Mouse (Mus musculus): ENCODE results near the gene Gm4175. TPM values are rescaled to one million over a fixed set of nuclear protein-coding genes. Genes with fewer than 3 reads are reported as not detected.
"Not testable (repeated sequence)": the region's sequence is repeated elsewhere in the genome, so short reads cannot be mapped to it uniquely, and the experiment has no call there.

Gm4175 gene
- total RNA-seq (2021): not detected
- long read RNA-seq, experiment 1: 0 reads
- long read RNA-seq, experiment 2: 0 reads

DNA sequence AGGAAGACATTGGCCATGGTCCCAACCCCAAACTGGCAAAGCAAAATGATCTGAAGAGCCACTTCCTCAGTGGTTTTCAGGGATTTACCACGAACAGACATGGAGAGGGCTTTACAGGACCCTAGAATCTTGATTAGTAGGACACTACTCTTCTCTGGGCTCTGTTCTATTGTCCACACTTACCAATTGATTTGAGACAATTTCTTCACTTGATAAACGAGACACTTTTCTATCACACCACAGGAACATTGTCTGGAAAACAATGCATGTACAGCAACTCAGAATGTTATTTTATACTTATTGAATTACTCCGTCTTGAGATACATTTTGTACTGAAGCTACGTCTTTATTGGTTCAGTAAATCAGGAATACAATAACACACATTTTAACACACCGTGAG, at the start of gene Gm4175:
Gm4175 (minus strand) TSS at position 101 of the 400 bp plus-strand sequence.
- not testable (repeated sequence) for DNase-seq

DNA sequence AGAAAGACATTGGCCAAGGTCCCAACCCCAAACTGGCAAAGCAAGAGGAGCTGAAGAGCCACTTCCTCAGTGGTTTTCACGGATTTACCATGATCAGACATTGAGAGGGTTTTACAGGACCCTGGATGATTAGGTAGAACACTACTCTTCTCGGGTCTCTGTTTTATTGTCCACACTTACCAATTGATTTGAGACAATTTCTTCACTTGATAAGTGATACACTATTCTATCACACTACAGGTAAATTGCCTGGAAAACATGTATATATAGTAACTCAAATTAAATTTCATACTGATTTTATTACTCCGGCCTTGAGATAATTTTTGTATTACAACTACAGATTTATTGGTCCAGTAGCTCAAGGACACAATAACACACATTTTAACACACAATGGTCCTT, 35.4 kb upstream of the Gm4175 start, which contains the start of gene Gm4177:
Gm4177 (minus strand) TSS at position 101 of the 400 bp plus-strand sequence.
- not testable (repeated sequence) for DNase-seq

Other genes starting within 250 kb of the Gm4175 start
- not detected for gene Vmn1r130, start 249.7 kb downstream of the Gm4175 start, total RNA-seq (2021)
- not detected for gene Vmn1r131, start 215.4 kb downstream of the Gm4175 start, total RNA-seq (2021)
- gene Vmn1r132, start 147.4 kb downstream of the Gm4175 start, total RNA-seq (2021): not detected
- not detected for gene Gm4177, start 35.3 kb upstream of the Gm4175 start, total RNA-seq (2021)
- not detected for gene Vmn1r135, start 70.9 kb upstream of the Gm4175 start, total RNA-seq (2021)
- not detected for gene Gm5725, start 82.8 kb upstream of the Gm4175 start, total RNA-seq (2021)
- gene Gm5891, start 159.8 kb upstream of the Gm4175 start, total RNA-seq (2021): not detected
- not detected for gene Vmn1r137, start 233.1 kb upstream of the Gm4175 start, total RNA-seq (2021)

All from heart, adult 18-20 months (tissue).